Mouse (Mus musculus) lung, adult 2 months (tissue): ENCODE results near the gene Hmcn1.

Source experiments
- CTCF ChIP-seq: fragments of 200-500 bp; IDR thresholded peaks from 2 replicates; pipeline ENCODE4 v1.5.1; 2011; ENCODE audit warnings: mild to moderate bottlenecking, low read length, control low read depth; ENCODE audit not compliant: insufficient read depth
- POLR2A ChIP-seq: fragments of 200-500 bp; IDR thresholded peaks from 2 replicates; pipeline ENCODE4 v1.6.1; 2011; ENCODE audit warnings: low read depth, mild to moderate bottlenecking, control low read depth, low read length, borderline replicate concordance; ENCODE audit errors: extremely low read depth

GRCm38 (mm10) chr1:150623226-150623625 lies 370.0 kb downstream of the Hmcn1 start:
- TF ChIP-seq CTCF: no peak
- TF ChIP-seq POLR2A: no peak
